In genomic region chr1:93010731-93011130, GRCm38 (mm10) we compare ENCODE assay signal across 8 mouse cellular contexts. TPM values are rescaled to one million over a fixed set of nuclear protein-coding genes. Genes with fewer than 3 reads are reported as not detected.
DNase-seq lines count a peak whose midpoint lies in the region; ATAC-seq and TF ChIP-seq lines count a peak whose summit lies in the region.
"Had no signal": no experiment of that assay in that cellular context is flagged by ENCODE, and none has a peak within 500 bp of the region (broad histone marks: within the 10 kb centered on the region; RNA-seq: fewer than 3 reads in every experiment).

No protein-coding gene starts in this region.

- ATAC-seq in liver, embryonic 11.5 days (replicated peaks; ENCODE audit: low FRiP score) = no peak
- 0 out of 2 replicates have a peak, but pooled peaks have one; percentile 12 for ATAC-seq in forebrain, postnatal 0 days
- 0 out of 2 replicates have a peak, but pooled peaks have one; percentile 31 for ATAC-seq in midbrain, embryonic 12.5 days (ENCODE audit: low FRiP score, low read depth)

- H3K4me3 ChIP-seq in liver, adult 2 months (ENCODE audit: insufficient read depth, low read depth, low read length) = no peak overlapping the region
- no peak overlapping the region for H3K4me3 ChIP-seq in liver, embryonic 11.5 days (ENCODE audit: low read depth, low read length)
- no peak overlapping the region for H3K4me3 ChIP-seq in forebrain, postnatal 0 days (ENCODE audit: low read depth, low read length)
- no peak overlapping the region for H3K4me3 ChIP-seq in midbrain, embryonic 12.5 days
- H3K4me3 ChIP-seq: erythroblast, embryonic 14.5 days had no signal

- TF ChIP-seq POLR2A in liver, adult 2 months (IDR thresholded peaks at IDR 0.05; ENCODE audit: extremely low read depth, insufficient read depth, low read length) = no peak

- no peaks in the 10 kb centered on the region for H3K4me1 ChIP-seq in liver, adult 2 months (ENCODE audit: control insufficient read depth, insufficient read depth, low read length)
- no peaks in the 10 kb centered on the region for H3K4me1 ChIP-seq in liver, embryonic 11.5 days (replicated peaks; ENCODE audit: control insufficient read depth, insufficient read depth, low read length)
- no peaks in the 10 kb centered on the region for H3K4me1 ChIP-seq in forebrain, postnatal 0 days (ENCODE audit: insufficient read depth)
- H3K4me1 ChIP-seq in midbrain, embryonic 12.5 days = no peaks in the 10 kb centered on the region

- H3K9ac ChIP-seq in liver, adult 2 months (ENCODE audit: low read depth, low read length) = no peak overlapping the region
- no peak overlapping the region for H3K9ac ChIP-seq in liver, embryonic 11.5 days (ENCODE audit: low read depth, low read length)
- H3K9ac ChIP-seq in forebrain, postnatal 0 days = no peak overlapping the region
- no peak overlapping the region for H3K9ac ChIP-seq in midbrain, embryonic 12.5 days (replicated peaks)

- H3K27ac ChIP-seq in liver, adult 2 months (replicated peaks; ENCODE audit: insufficient read depth, low read depth, low read length) = no peak overlapping the region
- H3K27ac ChIP-seq in liver, embryonic 11.5 days (ENCODE audit: low read depth, low read length) = no peak overlapping the region
- H3K27ac ChIP-seq in forebrain, postnatal 0 days (ENCODE audit: low read depth, low read length) = no peak overlapping the region
- H3K27ac ChIP-seq in midbrain, embryonic 12.5 days (replicated peaks) = no peak overlapping the region

- H3K4me2 ChIP-seq in liver, embryonic 11.5 days = no peak overlapping the region
- no peak overlapping the region for H3K4me2 ChIP-seq in forebrain, postnatal 0 days (ENCODE audit: low read depth)
- no peak overlapping the region for H3K4me2 ChIP-seq in midbrain, embryonic 12.5 days (replicated peaks)

- no peaks in the 10 kb centered on the region for H3K27me3 ChIP-seq in liver, adult 2 months (ENCODE audit: control insufficient read depth, insufficient read depth, low read length)
- no peaks in the 10 kb centered on the region; the same call in none of the 2 replicates for H3K27me3 ChIP-seq in liver, embryonic 11.5 days (replicated peaks; ENCODE audit: control insufficient read depth, insufficient read depth, low read length)
- no peaks in the 10 kb centered on the region for H3K27me3 ChIP-seq in forebrain, postnatal 0 days (ENCODE audit: insufficient read depth, low read length)
- no peaks in the 10 kb centered on the region for H3K27me3 ChIP-seq in midbrain, embryonic 12.5 days

- no peaks in the 10 kb centered on the region for H3K36me3 ChIP-seq in liver, adult 2 months (ENCODE audit: control insufficient read depth, insufficient read depth, low read length)
- H3K36me3 ChIP-seq in liver, embryonic 11.5 days (ENCODE audit: control insufficient read depth, insufficient read depth, low read length) = no peaks in the 10 kb centered on the region
- H3K36me3 ChIP-seq in forebrain, postnatal 0 days (ENCODE audit: insufficient read depth) = 0 out of 2 replicates have a peak, but pooled peaks cover 7% of the 10 kb centered on the region
- H3K36me3 ChIP-seq in midbrain, embryonic 12.5 days = no peaks in the 10 kb centered on the region

- peak; percentile 70 for TF ChIP-seq CTCF in liver, adult 2 months (IDR thresholded peaks at IDR 0.05; ENCODE audit: low read depth, low read length)
- peak; percentile 71 for TF ChIP-seq CTCF in forebrain, postnatal 0 days (IDR thresholded peaks at IDR 0.05; ENCODE audit: low read depth)

- DNase-seq in liver, adult 2 months (ENCODE audit: extremely low read depth, low read depth, low spot score) = no peak
- no peak for DNase-seq in liver, embryonic 11.5 days (ENCODE audit: low spot score)
- DNase-seq in adrenal gland, postnatal 10 days = peak; percentile 52
- peak; percentile 50 for DNase-seq in forebrain, postnatal 0 days
- no peak for DNase-seq in natural killer cell, adult 2 months (ENCODE audit: low spot score in 2 of 2)
- DNase-seq in layer of hippocampus, adult 9-11 months = no peak

- H3K9me3 ChIP-seq in liver, embryonic 11.5 days (ENCODE audit: control insufficient read depth, low read length) = no peaks in the 10 kb centered on the region
- H3K9me3 ChIP-seq in forebrain, postnatal 0 days (ENCODE audit: low read length) = no peaks in the 10 kb centered on the region
- no peaks in the 10 kb centered on the region for H3K9me3 ChIP-seq in midbrain, embryonic 12.5 days

- WGBS in liver, adult 2 months = 38% methylated on average over 3 of the region's 3 CpGs
- WGBS in liver, embryonic 11.5 days = 37% methylated on average over 3 of the region's 3 CpGs
- 27% methylated on average over 3 of the region's 3 CpGs for WGBS in forebrain, postnatal 0 days
- WGBS in midbrain, embryonic 12.5 days = 39% methylated on average over 3 of the region's 3 CpGs

- no peaks in the 10 kb centered on the region for H3K79me2 ChIP-seq in liver, adult 2 months (ENCODE audit: control insufficient read depth, insufficient read depth, low read length)

RNA-seq across cellular contexts. Expression of gene Aqp12, which starts 4.6 kb away (rescaled TPM):
- total RNA-seq in liver, adult 2 months (2014; rRNA removed) = 0.20 and 0.37 TPM in 2 replicates
- not detected in 2 replicates for polyA plus RNA-seq in liver, adult 2 months (2012; rRNA removed)
- polyA plus RNA-seq in liver, embryonic 11.5 days (2014; fragmentation: Nextera tagmentation; extraction: Ambion mirVana) = not detected in 2 replicates
- total RNA-seq in adrenal gland, postnatal 10 days (2021) = under 1 TPM in 1 of 2 experiments, not detected in 1; 0.36 TPM
- total RNA-seq in forebrain, postnatal 0 days (2014; rRNA removed) = not detected in 2 replicates
- polyA plus RNA-seq in forebrain, postnatal 0 days (2015; fragmentation: Nextera tagmentation; extraction: Ambion mirVana) = not detected in 2 replicates
- polyA plus RNA-seq in midbrain, embryonic 12.5 days (2016; fragmentation: Nextera tagmentation; extraction: Ambion mirVana) = not detected in 2 replicates
- polyA plus RNA-seq: erythroblast, embryonic 14.5 days had no signal

Comparison
In these comparisons a context has a peak if more than half of its experiments do, and no peak if none do; other contexts are left out.
1. DNase-seq: peak in adrenal gland, postnatal 10 days (single experiment) and forebrain, postnatal 0 days (single experiment); none in liver, adult 2 months (single experiment), liver, embryonic 11.5 days (single experiment), natural killer cell, adult 2 months (0 of 2) and layer of hippocampus, adult 9-11 months (single experiment).